Mouse (Mus musculus) MEL-GATA-1-ER (cell line): ENCODE data around the gene Magi1.

Experiments used
- DNase-seq: peaks from one replicate; pipeline ENCODE4 v3.0.0-alpha.2; 2012; ENCODE audit warnings: low read depth; ENCODE audit errors: extremely low read depth

The Magi1 gene

DNA sequence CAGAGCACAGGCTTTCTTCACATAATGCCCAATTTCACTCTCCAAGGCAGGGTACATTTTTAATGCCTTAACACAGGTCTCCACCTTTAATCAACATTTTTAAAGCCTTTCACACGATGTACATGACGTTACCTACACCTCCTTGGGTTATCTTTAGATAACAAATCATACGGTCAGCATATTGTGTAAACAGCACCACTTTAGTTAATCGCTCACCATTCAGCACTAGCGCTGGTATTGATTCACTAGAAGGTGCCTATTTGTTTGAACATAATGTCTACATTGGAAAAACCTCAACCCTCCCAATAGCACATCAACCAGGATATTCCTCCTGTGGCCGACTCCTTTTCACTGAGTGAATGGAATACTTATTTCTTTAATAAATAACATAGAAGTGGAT, 455.5 kb downstream of the Magi1 start:
- DNase-seq, result no peak

DNA sequence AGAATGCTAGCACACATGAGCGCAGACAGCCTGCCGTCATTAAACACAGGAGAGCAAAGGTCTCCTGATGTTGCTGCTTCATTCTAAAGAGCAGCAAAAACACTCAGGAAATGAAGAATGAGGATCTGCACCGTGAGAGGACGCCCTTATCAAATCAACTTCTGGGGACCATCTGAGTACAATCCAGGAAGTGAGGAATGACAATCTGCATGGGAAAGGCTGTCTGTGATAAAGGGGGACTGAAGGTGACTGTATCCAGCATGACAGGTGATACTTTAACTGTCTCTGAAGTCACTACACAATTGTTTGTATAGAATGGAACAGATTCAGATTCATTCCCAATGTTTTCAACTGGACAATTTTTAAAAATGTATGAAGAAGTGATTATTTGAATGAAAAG, 456.8 kb downstream of the Magi1 start:
- no peak for DNase-seq

DNA sequence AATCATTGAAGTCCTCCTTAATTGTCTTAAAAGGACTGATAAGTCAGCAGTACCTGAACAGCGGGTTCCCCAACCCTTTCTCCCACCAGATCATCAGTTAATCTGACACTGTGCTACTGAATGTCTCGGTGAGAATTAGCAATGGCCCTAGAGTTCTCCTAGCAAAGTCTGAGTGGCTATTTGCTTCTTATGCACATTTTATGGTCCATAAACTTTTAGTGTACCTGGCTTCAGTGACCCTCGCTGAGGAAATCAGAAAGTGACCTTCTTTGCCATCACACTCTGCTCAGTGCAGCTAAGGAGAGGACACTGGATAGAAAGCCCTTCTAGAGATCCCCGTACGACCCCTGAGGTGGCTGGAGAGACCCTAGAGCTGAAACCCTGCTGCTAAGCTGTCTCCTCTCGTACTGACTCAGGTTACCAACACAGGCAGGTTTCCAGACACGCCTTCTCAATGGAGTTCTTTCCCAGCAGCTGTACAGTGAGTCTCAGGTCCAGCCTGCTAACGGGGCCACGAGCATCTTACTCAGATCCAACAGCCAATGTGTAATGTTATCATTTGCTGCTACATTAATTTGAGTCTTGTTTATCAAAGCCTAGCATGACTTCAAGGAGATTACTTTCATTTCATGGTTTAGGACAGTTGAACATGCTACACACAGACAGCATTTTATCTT, 461.4 kb downstream of the Magi1 start:
- no peak for DNase-seq

DNA sequence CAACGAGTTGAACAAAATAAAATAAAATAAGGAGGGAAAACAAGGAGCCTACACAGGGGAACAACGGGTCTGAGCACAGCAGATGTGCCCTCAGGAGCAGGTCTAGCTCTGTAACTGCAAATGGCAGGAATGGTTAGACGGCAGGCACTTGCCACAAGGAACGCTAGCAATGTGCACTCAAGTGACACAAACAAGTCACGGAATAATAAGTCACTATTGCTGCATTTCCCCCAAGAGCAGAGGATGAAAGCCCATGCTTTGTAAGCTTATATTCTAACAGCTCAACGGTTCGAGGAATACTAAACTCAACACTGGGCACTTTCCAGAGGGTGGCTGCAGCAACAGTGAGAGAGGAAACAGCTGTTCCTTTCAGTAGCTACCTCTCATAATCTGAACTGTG, 462.2 kb downstream of the Magi1 start:
- DNase-seq, result no peak

DNA sequence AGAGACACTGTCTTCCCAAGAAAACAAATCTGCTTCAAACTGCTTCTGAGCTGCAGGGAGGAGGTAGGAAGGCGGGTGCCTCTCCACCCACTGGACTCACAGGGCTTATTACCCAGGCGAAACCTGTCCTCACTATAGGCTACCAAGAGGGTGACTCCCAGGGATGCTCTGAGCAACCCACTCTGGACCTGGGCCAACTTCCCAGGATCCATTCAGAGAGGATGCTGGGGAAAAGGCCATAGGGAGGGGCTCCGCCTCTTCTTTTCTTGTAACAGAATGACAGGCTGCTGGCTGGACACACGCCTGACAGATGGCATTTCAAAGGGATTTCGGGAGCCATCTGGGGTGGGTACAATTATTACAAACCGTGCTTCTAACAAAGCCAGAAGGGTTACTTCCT, 463.8 kb downstream of the Magi1 start:
- no peak for DNase-seq

DNA sequence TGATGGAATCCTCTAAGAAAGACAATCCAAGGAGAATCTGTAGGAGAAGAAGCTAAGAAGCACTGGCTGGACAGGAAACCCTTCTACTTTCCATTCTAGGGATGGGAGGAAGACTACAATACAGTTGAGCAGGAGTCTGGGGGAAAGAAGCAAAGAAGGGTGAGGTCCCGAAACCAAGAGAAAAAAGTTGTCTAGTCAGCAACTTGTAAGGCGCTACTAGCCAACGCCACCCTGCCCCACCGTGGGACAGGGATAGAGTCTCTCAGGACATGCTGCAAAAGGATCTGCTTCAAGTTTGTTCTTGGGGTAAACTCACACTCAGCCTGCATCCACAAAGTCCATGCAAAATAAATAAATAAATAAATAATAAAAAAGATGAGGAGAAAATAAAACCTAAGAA, 464.4 kb downstream of the Magi1 start:
- DNase-seq, result no peak

DNA sequence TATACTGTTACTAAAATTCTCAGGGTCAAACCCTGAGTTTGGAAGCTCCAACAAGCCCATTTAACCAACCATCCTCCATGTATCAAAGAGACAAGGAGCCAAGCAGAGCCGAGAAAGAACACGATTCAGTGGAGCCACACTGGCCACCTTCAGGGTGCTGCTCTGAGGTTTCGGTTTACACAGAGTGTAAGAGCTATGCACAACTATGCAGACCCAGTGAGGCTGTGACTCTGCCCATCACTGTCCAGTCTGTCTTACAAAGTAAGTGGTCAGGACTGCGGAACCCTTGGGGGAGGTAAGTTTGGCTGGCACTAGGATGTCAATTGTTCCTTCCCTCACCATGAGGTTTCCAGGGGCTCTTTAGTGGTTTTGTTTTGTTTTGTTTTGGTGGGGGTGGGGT, 465.2 kb downstream of the Magi1 start:
- DNase-seq, result no peak

DNA sequence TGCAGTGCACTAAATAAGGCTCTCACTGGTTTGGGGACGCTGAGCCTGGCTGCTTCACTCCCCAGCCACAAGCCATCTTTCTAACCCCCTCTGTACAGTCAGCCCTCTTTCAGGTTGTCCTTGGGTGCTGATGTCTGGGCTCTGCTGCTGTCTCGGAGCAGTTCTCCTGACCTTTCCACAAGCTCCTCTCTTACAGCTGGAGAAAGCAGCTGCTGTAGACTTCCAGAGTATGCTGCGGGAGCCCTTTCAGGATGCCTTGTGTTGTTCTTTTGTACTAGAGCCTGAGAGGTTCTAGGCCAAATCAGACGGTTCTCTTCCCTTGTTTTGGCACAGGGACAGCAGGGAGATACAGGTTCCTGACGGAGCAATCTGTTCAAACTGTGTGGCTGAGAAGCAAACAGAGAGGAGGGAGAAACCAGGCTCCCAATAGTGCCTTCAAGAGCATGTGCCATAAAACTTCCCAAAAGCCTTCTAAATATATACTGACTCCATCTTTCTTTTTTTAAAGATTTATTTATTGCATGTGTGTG, 478.2 kb downstream of the Magi1 start:
- DNase-seq, result no peak

DNA sequence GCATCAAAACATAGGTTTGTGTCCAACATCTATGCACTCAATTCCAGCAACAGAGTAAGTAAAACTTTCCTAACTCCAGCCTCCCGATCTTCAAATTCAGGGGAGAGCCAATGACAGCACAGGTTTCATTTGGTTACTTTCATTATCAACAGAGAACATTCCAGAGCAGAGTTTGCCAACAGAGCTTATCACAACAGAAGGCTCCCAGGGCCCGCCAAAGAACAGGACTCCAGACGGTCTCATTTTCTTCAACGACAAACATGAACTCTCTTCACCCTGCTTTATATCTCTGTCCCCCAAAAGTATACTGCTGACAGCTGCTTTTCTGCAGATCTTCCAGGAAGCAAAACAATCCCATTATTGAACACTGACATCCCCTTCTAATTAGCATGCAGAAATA, 481.3 kb downstream of the Magi1 start:
- DNase-seq, result no peak

DNA sequence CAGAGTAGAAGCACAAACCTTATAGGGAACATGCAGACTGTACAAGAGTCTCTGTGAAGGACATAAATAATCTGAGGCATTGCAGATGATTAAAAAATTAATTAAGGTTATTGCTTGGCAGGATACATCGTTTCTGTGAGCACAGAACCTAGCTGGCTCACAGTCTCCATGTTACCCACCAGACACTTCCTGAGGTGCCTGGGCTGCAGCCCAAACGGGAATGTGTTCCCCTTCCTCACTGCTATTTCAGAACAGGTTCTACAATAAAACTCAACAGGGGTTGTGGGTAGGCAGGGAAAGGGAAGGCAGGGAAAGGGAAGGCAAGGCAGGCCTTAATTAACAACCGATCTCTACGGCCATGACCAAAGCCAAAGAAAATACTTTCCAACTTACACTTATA, 483.3 kb downstream of the Magi1 start:
- DNase-seq, result no peak

DNA sequence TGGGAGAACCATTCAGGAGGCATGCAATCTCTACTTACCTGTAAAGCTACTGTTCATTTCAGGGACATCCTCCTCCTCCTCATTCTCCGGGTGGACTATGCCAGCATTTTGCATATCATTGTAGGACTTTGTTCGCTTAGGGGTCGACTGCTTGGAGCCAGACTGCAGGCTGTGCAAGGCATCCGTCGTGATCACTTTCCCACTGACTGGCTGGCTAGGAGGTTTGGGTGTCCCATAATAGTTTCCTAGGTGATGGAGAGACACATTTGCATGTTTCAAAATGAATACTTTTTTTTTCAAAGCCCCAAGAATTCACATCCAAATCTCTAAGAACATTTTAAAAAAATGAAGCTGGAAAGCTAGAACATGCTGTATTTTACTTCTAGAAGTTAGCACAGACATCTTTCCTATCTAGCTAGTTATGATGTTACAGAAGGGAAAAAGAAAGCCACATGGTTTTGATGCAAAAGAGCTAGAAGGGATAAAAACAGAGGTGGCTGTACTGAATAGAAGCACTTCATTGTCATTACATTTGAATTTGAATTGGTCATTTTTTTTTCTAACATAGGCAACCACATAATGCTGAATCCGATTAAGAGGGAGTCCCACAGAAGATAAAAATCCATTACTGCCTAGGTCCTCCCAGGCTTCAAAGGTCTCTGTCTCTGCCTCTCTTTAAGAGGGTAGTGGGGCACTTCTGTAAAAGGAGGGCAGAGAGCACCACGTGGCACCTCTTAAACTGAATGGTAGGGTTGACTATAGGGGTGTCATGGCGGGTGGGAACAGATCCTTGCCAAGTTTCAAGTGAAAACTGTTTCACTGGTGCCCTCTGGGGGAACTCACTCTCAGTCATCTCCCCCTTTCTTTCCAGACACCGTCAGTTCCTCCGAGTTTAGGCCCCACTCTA, 491.2 kb downstream of the Magi1 start:
- DNase-seq, result no peak

DNA sequence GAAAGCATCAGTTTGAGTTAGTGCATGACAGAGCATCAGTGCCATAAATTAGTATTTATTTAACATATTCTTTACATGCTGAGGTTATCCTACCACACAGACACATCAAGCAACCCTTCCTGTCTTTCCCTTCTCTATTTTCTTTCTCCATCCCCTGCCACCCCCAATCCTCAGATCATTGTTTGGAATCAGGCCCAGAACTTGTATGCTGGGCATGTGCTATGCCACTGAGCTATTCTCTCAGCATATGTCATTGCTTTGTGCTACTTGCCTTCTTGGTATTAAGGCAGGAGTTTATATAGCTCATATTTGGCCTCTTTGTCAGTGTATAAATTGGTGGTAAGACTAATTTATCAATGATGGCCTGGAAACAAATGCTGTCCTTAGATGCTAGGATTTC, 494.0 kb downstream of the Magi1 start:
- DNase-seq, result no peak

DNA sequence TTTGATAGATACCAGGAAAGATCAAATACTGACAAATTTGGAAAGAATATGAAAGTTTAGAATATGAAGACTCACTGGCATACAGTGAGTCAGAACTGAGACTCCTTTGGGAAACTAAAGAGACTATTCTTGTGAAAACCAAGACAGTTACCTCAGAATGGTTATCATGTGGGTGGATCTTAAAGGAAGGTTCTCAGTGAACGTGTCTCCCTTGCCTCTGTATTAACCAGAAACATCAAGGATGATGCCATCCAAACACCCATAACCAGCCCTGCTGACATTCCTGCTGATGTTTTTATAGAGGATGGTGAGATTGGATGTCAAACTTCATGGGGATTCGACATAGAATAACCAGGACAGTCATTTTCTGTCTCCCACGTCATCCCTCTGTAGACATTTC, 496.7 kb downstream of the Magi1 start:
- no peak for DNase-seq

DNA sequence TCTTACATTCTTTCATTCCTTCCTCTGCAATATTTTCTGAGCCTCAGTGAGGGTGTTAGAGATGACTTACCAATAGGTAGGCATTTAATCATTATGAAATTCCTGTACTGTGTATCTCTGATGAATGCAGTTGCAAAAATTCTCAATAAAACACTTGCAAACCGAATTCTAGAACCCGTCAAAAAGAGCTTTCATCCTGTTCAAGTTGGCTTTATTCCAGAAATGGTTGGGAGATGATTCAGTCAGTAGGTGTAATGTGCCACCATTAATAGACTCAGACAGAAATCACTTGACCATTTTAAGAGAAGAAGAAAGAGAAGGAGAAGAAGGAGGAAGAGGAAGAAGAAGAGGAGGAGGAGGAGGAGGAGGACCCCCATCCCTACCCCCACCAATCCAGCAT, 497.5 kb downstream of the Magi1 start:
- no peak for DNase-seq

DNA sequence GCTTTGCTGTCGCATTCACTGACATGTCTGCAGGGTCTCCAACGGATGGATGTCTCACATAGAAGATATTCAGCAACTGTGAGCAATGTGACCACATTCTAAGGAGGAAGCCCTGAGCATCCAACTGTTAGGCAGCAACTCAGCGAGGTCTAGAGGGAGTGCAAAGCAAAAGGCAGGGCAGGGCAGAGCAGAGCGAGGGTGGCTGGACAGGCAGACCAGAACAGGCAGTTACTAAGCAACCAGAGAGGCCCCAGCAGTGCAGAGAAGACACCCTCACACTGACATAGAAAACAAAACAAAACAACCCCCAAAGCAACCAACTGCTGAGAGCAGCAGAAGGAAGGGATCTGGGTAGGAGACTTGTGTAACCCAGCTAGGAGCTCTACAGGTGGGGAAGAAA, 512.6 kb downstream of the Magi1 start:
- DNase-seq, result no peak

DNA sequence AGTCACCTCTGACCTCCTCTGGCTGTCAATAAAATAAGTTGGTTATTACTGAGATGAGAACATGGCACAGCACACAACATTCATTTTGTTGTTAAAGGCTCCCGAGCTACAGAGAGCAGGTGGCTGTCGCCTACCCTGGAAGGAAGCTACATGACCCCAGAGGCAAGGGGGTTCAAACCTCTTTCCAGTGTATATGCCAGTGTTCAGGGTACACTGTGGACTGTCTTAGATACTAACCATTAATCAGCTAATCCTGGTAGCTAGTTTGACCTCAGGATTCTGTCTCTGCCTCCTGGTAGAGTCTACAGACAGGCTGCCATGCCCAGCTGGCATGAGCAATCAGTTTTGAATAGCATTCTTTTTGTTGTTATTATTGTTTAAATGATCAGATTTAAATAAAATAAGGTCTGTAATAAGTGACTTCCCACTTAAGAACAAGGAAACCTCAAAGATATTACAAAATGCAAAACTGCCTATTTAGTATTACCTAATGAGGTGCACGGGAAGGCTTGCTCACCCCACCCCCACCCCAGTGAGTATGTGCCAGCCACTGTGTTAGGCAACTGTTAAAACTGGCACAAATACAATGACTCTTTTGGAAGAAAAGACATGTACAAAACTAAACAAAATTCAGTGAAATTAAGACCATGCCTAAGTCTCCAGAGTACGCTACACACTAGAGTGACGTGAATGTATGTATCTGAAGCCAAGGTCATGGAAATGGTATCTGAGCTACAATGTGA, 513.3 kb downstream of the Magi1 start:
- no peak for DNase-seq

DNA sequence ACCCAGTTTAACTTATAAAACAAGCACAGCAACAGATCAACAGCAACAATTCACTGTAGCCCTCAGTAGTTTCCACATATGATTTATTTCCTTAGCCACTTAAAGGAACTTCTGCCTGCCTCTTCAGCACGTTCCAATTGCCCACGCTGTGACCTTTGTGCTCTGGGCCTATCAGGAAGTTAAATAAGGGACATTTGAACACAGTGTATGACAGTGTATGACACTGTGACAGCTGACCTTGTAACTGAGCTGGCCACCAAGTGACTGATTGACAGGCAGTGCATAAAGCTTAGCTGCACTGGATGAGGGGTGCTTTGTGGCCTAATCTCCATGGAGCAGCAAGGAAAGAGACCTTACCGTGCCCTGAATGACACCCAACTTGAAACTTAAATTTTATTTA, 525.6 kb downstream of the Magi1 start:
- no peak for DNase-seq

DNA sequence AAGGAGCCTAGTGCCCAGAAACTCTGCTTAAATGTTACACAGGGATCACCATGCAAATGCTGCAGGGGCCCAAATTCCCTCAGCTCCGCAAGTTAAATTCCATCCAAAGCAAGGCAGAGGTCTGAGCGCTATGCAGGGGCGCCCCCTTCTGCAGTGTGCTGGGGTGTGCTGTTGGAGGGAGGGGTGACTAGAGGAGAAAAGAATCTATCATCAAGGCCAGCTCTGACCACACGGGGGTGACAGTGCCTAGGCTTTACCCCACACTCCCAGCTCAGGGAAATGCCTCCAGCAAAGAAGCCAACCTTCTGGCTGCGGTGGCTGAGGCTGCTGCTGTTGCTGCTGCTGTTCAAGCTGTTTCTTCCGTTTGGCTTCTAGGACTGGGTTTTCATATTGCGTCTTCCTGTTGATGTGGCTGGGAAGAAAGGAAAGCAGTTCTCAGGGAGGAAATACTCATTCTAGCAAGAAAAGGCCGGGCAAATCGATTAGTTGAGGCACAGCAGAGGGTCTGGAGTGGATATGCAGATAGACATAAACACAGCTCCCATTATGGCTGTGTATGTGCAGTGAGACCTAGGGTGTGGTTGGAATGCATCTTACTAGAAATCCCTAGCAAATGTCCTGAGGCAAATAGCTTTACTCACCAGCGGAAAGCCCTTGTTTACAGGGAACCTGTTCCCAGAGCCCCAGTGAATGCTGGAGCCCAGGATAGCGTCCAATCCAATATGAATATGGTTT, 526.2 kb downstream of the Magi1 start:
- DNase-seq, result no peak

DNA sequence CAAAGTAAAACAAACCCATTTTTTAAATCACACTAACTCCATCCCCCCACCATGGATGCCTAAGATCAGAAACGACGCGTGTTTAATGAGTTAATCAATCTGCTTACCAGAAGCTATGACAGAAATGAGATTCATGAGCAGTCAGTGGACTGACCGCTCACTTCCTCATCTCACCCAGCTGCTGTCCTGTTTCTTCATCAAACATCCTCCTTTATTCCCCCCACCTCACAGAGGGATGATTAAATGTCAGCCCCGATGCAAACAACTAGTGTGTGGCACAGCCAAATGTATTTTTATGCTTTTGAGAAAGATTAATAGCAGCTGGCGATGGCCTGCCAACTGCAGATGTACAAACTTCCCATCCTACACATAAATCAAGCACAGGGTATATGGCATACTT, 540.6 kb downstream of the Magi1 start:
- DNase-seq, result no peak

DNA sequence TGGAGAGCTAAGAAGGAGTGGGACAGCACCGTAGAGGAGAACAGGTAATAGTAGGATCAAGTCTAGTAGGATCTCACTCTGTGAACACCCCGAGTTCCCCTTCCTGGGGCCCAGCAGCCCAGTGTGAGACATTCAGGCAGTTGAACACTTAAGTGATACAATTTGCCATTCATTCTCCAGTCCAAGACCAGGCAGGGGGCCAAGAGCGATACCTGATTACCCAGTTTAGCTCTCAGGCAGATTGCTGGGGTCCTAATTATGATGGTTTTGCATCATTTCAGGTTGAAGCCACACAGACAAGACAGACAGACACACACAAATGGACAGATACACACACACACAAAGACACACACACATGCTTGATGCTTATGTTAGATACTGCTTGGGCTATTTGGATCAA, 543.9 kb downstream of the Magi1 start:
- no peak for DNase-seq

DNA sequence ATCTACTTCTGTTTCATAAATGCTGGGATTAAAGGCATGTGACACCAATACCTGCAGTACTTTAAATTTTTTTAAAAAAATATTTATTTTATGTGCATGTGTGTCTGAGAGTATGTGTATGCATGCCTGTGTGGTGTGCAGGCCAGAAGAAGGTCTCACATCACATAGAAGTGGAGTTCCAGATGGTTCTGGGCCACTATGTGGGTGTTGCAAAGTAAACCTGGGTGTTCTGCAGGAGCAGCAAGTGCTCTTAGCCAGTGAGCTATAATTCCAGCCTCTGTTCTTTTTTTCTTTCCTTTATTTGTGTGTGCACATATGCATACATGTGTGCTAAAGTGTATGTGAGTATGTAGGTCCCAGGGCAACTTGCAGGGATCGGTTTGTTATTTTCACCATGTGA, 546.6 kb downstream of the Magi1 start:
- no peak for DNase-seq
